Mouse (Mus musculus) thymus, postnatal 4 days (tissue): Measurements from ENCODE around the gene Adgrf5.
"Not testable (repeated sequence)": the region's sequence is repeated elsewhere in the genome, so short reads cannot be mapped to it uniquely, and the experiment has no call there.

Source experiments
- DNase-seq: peaks from one replicate; pipeline ENCODE4 v3.0.0; 2021

The Adgrf5 gene

DNA sequence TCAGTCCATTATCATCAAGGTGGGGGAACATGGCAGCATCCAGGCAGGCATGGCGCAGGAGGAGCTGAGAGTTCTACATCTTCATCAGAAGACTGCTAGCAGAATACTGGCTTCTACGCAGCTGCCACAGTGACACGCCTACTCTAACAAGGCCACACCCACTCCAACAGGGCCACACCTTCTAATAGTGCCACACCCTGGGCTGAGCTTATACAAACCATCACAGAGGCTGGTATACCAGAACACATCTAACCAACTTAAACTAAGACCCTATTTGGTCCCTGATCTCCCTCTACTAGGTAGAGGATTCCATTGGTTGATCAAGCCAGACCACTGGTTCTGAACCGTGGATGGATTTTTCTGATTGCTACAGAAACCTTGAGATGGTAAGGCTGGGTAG is 112.3 kb downstream of the Adgrf5 start:
- no peak for DNase-seq

DNA sequence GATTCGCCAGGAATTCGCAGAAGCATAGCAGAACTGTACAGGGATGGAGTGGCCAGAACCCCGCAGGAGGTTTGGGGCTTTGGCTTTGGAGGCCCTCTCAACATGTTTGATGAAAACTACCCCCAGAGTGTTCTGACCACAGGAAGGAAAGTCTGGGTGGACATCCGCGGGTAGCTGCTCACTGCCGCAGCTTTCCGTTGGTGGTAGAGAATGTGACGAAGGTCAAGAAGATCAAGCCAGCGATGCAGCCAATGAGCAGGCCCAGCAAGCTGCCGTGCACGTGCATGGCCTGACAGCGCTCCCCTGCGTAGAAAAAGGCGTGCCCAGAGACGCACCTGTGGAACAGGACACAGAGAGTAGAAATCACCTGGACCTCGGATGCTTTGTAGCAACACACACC is 114.5 kb downstream of the Adgrf5 start:
- no peak for DNase-seq

GRCm38 (mm10) chr17:43477621-43478020 is 117.4 kb downstream of the Adgrf5 start:
- no peak for DNase-seq

- no peak for DNase-seq
Observed at GRCm38 (mm10) chr17:43485982-43486381, 125.7 kb downstream of the Adgrf5 start.

- no peak for DNase-seq
Observed at GRCm38 (mm10) chr17:43488439-43489151, 128.3 kb downstream of the Adgrf5 start.

DNA sequence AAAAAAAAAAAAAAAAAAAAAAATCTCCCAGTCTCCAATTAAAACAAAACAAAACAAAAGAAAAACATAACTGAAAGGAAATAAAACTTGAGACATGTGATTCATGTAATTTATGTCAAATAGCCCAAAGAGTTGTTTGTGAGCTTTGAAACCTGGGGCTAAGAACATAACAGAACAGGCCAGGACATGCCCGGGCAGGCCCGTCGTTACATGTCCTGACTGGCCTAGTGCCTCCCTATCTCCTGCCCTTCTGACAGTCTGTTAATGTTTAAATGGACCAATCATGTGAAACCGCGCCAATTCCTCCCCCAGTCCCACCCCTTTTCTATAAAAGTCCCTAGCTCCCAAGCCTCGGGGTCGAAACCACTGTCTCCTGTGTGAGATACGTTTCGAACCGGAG is 130.1 kb downstream of the Adgrf5 start:
- DNase-seq: not testable (repeated sequence)

DNA sequence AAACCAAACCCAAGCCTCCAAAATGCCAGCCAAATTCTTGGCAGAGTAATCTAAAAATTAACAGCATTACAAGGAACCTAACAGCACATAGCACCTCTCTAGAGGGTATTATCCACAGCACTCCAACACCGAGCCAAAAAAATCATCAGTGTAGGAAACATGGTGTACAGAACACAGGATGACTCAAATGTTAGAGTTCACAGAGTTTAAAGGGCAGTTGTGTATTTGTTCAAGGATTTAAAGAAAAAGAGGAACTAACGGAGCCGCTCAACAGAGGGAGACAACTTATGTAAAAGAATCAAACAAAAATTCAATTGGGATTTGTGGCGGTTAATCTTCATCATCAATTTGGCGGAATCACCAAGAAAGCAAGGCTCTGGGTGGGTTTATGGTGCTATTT is 135.3 kb downstream of the Adgrf5 start:
- no peak for DNase-seq

- DNase-seq: no peak
Observed at GRCm38 (mm10) chr17:43497521-43497920, 137.3 kb downstream of the Adgrf5 start.

DNA sequence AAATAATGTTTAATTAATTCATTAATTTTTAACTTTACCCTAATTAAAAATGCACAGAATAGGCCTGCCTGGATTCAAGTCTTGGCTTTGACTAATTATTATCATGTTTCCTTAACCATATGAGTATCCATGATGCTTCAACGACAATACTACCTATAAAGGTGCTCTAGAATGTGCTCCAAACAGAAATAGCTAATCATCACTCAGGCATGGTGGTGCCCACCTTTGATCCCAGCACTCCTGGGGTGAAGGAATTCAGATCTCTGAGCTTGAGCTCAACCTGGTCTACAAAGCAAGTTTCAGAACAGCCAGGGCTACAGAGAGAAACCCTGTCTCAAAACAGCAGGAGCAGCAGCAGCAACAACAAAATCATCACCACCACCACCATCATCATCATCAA is 140.3 kb downstream of the Adgrf5 start:
- no peak for DNase-seq

GRCm38 (mm10) chr17:43501223-43501622 is 141.0 kb downstream of the Adgrf5 start:
- DNase-seq: no peak

DNA sequence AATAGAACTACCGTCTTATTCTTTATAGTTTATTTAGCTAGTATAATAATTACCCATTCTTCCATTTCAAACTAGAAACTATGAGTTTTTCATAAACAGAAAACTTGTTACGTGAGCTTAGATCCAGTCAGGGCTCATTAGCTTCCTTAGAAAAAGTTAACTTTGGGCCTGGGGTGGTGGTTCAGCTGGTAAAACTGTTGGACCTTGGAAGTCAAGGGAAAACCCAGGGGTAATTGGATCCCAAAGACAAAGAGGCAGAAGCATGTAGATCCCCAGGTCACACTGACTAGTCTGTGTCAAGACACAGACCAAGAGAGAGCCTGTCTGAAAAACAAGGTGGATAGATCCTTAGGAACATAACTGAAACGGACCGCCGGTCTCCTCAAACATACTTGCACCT is 141.4 kb downstream of the Adgrf5 start:
- no peak for DNase-seq

DNA sequence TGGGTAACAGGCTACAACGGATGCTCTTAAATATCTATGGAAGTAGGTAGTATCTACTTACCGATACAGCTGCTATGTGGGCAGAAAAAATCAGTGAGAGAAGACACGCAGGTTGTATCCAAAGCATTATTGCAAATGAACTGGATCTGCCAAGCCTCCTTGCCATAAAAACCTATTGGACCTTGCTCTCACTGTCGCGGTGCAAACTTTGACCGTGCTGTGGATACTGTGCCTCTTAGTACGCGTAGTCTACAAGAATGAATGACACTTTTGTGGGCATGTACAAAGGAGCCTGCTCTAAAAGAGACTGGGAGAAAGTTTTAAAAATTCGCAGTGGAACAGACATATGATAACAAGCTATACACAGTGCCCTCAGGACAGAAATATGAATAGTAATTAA is 142.3 kb downstream of the Adgrf5 start, which contains the start of gene Mep1a:
Gene Mep1a (minus strand): TSS at position 221 of the 400 bp plus-strand sequence.
- DNase-seq: no peak

- DNase-seq: no peak
Observed at GRCm38 (mm10) chr17:43503861-43504593, 143.8 kb downstream of the Adgrf5 start.

GRCm38 (mm10) chr17:43504594-43504934 is 144.3 kb downstream of the Adgrf5 start:
- no peak for DNase-seq
